Mouse (Mus musculus): ENCODE results near the gene Coro7.

GRCm38 (mm10) chr16:4711173-4711572 lies 31.6 kb upstream of the Coro7 start:
- TF ChIP-seq CTCF (IDR thresholded peaks at IDR 0.05; ENCODE audit: low read depth, low read length) (no peak), POLR2A (IDR thresholded peaks at IDR 0.05; ENCODE audit: insufficient read depth, low read length) (no peak), EP300 (IDR thresholded peaks at IDR 0.05; ENCODE audit: insufficient read depth, low read depth, low read length) (no peak)
